In genomic region chr1:43344001-43344400, GRCm38 (mm10) we compare ENCODE assay signal across 21 mouse cellular contexts.
A peak's percentile ranks its signal among the peaks of the same experiment; 100 is the strongest.
DNase-seq lines count a peak whose midpoint lies in the region; ATAC-seq and TF ChIP-seq lines count a peak whose summit lies in the region.
"Had no signal": no experiment of that assay in that cellular context is flagged by ENCODE, and none has a peak within 500 bp of the region (broad histone marks: within the 10 kb centered on the region; RNA-seq: fewer than 3 reads in every experiment).

No protein-coding gene starts in this region.

- in situ Hi-C loops in CH12.LX (cut with MboI; ENCODE audit: low pct_ligation_motif_present, low pct_unique_long_range_greater_than_20kb, low sequenced_read_pairs), result no loop called here

- H3K4me2 ChIP-seq in embryonic facial prominence, embryonic 14.5 days (ENCODE audit: low read depth, low read length), result no peak overlapping the region
- no peak overlapping the region for H3K4me2 ChIP-seq in CH12.LX (ENCODE audit: insufficient read depth, low read depth, poor library complexity, severe bottlenecking)
- H3K4me2 ChIP-seq in stomach, postnatal 0 days (replicated peaks; ENCODE audit: low read depth), result no peak overlapping the region
- no peak overlapping the region for H3K4me2 ChIP-seq in hindbrain, embryonic 14.5 days (replicated peaks)
- H3K4me2 ChIP-seq: embryonic facial prominence, embryonic 12.5 days; forebrain, embryonic 13.5 days; forebrain, embryonic 15.5 days had no signal

- no peaks in the 10 kb centered on the region for H3K36me3 ChIP-seq in embryonic facial prominence, embryonic 14.5 days (ENCODE audit: control insufficient read depth, insufficient read depth, low read length)
- H3K36me3 ChIP-seq in embryonic facial prominence, embryonic 10.5 days (replicated peaks), result no peaks in the 10 kb centered on the region
- H3K36me3 ChIP-seq in CH12.LX (replicated peaks in 1 of 2; ENCODE audit: control insufficient read depth in 1 of 2, insufficient read depth in 1 of 2, low read length in 1 of 2), result no peaks in the 10 kb centered on the region
- no peaks in the 10 kb centered on the region for H3K36me3 ChIP-seq in stomach, postnatal 0 days (ENCODE audit: control insufficient read depth, insufficient read depth, low read length)
- H3K36me3 ChIP-seq in hindbrain, embryonic 14.5 days (replicated peaks; ENCODE audit: control insufficient read depth, insufficient read depth), result no peaks in the 10 kb centered on the region
- H3K36me3 ChIP-seq: embryonic facial prominence, embryonic 12.5 days; forebrain, embryonic 15.5 days had no signal

- TF ChIP-seq CTCF in CH12.LX (conservative IDR thresholded peaks at IDR 0.05 in 1 of 2, IDR thresholded peaks at IDR 0.05 in 1 of 2; ENCODE audit: low read depth in 2 of 2, low read length in 2 of 2), result no peak
- TF ChIP-seq CTCF in stomach, postnatal 0 days (IDR thresholded peaks at IDR 0.05; ENCODE audit: low read depth), result no peak

- H3K79me2 ChIP-seq in CH12.LX (replicated peaks; ENCODE audit: control insufficient read depth, extremely low read depth, insufficient read depth, poor library complexity, severe bottlenecking), result no peaks in the 10 kb centered on the region

- TF ChIP-seq RAD21 in CH12.LX (IDR thresholded peaks at IDR 0.05; ENCODE audit: low read depth, low read length), result no peak

- TF ChIP-seq EP300 in CH12.LX (IDR thresholded peaks at IDR 0.05; ENCODE audit: low read length), result no peak
- TF ChIP-seq EP300 in stomach, postnatal 0 days (optimal IDR thresholded peaks at IDR 0.05), result no peak

- no peaks in the 10 kb centered on the region for H3K27me3 ChIP-seq in embryonic facial prominence, embryonic 14.5 days (replicated peaks; ENCODE audit: control insufficient read depth, insufficient read depth, low read length)
- H3K27me3 ChIP-seq in embryonic facial prominence, embryonic 10.5 days (replicated peaks; ENCODE audit: low read depth, poor library complexity, severe bottlenecking), result no peaks in the 10 kb centered on the region
- H3K27me3 ChIP-seq in CH12.LX (replicated peaks), result no peaks in the 10 kb centered on the region
- H3K27me3 ChIP-seq in stomach, postnatal 0 days (ENCODE audit: control insufficient read depth, insufficient read depth, low read length), result no peaks in the 10 kb centered on the region
- no peaks in the 10 kb centered on the region for H3K27me3 ChIP-seq in hindbrain, embryonic 14.5 days (ENCODE audit: control insufficient read depth, insufficient read depth, low read length)
- H3K27me3 ChIP-seq: embryonic facial prominence, embryonic 12.5 days; forebrain, embryonic 13.5 days; forebrain, embryonic 15.5 days had no signal

- H3K4me3 ChIP-seq in embryonic facial prominence, embryonic 14.5 days (ENCODE audit: low read depth, low read length), result no peak overlapping the region
- no peak overlapping the region for H3K4me3 ChIP-seq in embryonic facial prominence, embryonic 10.5 days
- no peak overlapping the region for H3K4me3 ChIP-seq in CH12.LX (replicated peaks in 1 of 3; ENCODE audit: low read depth in 2 of 3, low read length in 2 of 3, poor library complexity in 1 of 3)
- no peak overlapping the region for H3K4me3 ChIP-seq in stomach, postnatal 0 days (ENCODE audit: low read depth, low read length)
- no peak overlapping the region for H3K4me3 ChIP-seq in hindbrain, embryonic 14.5 days (replicated peaks; ENCODE audit: low read length)
- H3K4me3 ChIP-seq: embryonic facial prominence, embryonic 12.5 days; forebrain, embryonic 13.5 days; forebrain, embryonic 15.5 days had no signal

- no peak overlapping the region for H3K9ac ChIP-seq in embryonic facial prominence, embryonic 14.5 days (ENCODE audit: low read depth, low read length)
- no peak overlapping the region for H3K9ac ChIP-seq in CH12.LX (ENCODE audit: insufficient read depth, low read depth)
- H3K9ac ChIP-seq in stomach, postnatal 0 days (ENCODE audit: low read length), result no peak overlapping the region
- H3K9ac ChIP-seq in hindbrain, embryonic 14.5 days, result no peak overlapping the region
- H3K9ac ChIP-seq: embryonic facial prominence, embryonic 12.5 days; forebrain, embryonic 13.5 days; forebrain, embryonic 15.5 days; forebrain, postnatal 0 days had no signal

- no peak overlapping the region for H3K27ac ChIP-seq in embryonic facial prominence, embryonic 14.5 days (replicated peaks; ENCODE audit: low read depth, low read length)
- H3K27ac ChIP-seq in embryonic facial prominence, embryonic 10.5 days (replicated peaks), result no peak overlapping the region
- H3K27ac ChIP-seq in CH12.LX (ENCODE audit: insufficient read depth, low read depth), result no peak overlapping the region
- no peak overlapping the region for H3K27ac ChIP-seq in stomach, postnatal 0 days (replicated peaks)
- H3K27ac ChIP-seq in hindbrain, embryonic 14.5 days, result no peak overlapping the region
- H3K27ac ChIP-seq: embryonic facial prominence, embryonic 12.5 days; forebrain, embryonic 13.5 days; forebrain, embryonic 15.5 days had no signal

- DNase-seq in embryonic facial prominence, embryonic 14.5 days (ENCODE audit: low spot score), result no peak
- DNase-seq in embryonic facial prominence, embryonic 10.5 days (ENCODE audit: low spot score), result no peak
- DNase-seq in CH12.LX (ENCODE audit: extremely low read depth), result peak; percentile 11
- DNase-seq in stomach, postnatal 0 days (ENCODE audit: low spot score), result no peak
- DNase-seq in hindbrain, embryonic 14.5 days (ENCODE audit: low spot score), result no peak
- DNase-seq: adrenal gland, adult 2 months; adrenal gland, postnatal 10 days; adrenal gland, postnatal 25 days; B cell, adult 2 months; cerebellum, adult 11 months; cerebellum, adult 18-20 months; cerebellum, adult 8-10 months; cerebellum, adult 9-11 months; cerebellum, postnatal 14 days; cerebellum, postnatal 36 days; embryo, embryonic 11 days; forebrain, postnatal 0 days had no signal

- 71% methylated on average over 5 of the region's 5 CpGs for WGBS in embryonic facial prominence, embryonic 14.5 days
- WGBS in embryonic facial prominence, embryonic 10.5 days, result 87% methylated on average over 5 of the region's 5 CpGs
- 77% methylated on average over 5 of the region's 5 CpGs for WGBS in stomach, postnatal 0 days
- 56% methylated on average over 5 of the region's 5 CpGs for WGBS in hindbrain, embryonic 14.5 days

- peak; percentile 76; the same call in 1 of the 2 replicates for ATAC-seq in embryonic facial prominence, embryonic 14.5 days (ENCODE audit: low read depth)
- peak; percentile 8; the same call in 1 of the 2 replicates for ATAC-seq in stomach, postnatal 0 days (ENCODE audit: low FRiP score, low TSS enrichment)
- no peak for ATAC-seq in hindbrain, embryonic 14.5 days (ENCODE audit: low FRiP score)
- ATAC-seq: CD4-positive, CD25-positive, alpha-beta regulatory T cell, adult 4 months; forebrain, embryonic 13.5 days; forebrain, embryonic 15.5 days; forebrain, postnatal 0 days had no signal

- H3K4me1 ChIP-seq in embryonic facial prominence, embryonic 14.5 days (ENCODE audit: control insufficient read depth, insufficient read depth, low read length), result no peaks in the 10 kb centered on the region
- H3K4me1 ChIP-seq in embryonic facial prominence, embryonic 10.5 days, result no peaks in the 10 kb centered on the region
- H3K4me1 ChIP-seq in CH12.LX (ENCODE audit: control insufficient read depth in 1 of 2, insufficient read depth in 2 of 2), result peaks cover 0 to 8% of the 10 kb centered on the region in 2 experiments; a peak in 2 of 4 replicates
- H3K4me1 ChIP-seq in stomach, postnatal 0 days (replicated peaks; ENCODE audit: control insufficient read depth, insufficient read depth), result no peaks in the 10 kb centered on the region
- no peaks in the 10 kb centered on the region for H3K4me1 ChIP-seq in hindbrain, embryonic 14.5 days (replicated peaks; ENCODE audit: control insufficient read depth, insufficient read depth, low read length)
- H3K4me1 ChIP-seq: embryonic facial prominence, embryonic 12.5 days; forebrain, embryonic 13.5 days; forebrain, embryonic 15.5 days had no signal

- H3K9me3 ChIP-seq in embryonic facial prominence, embryonic 14.5 days (ENCODE audit: control insufficient read depth, low read length), result no peaks in the 10 kb centered on the region
- no peaks in the 10 kb centered on the region for H3K9me3 ChIP-seq in embryonic facial prominence, embryonic 10.5 days
- no peaks in the 10 kb centered on the region for H3K9me3 ChIP-seq in CH12.LX (replicated peaks; ENCODE audit: low read length)
- H3K9me3 ChIP-seq in stomach, postnatal 0 days (ENCODE audit: control insufficient read depth, low read length), result no peaks in the 10 kb centered on the region
- H3K9me3 ChIP-seq in hindbrain, embryonic 14.5 days (ENCODE audit: control insufficient read depth, low read length), result no peaks in the 10 kb centered on the region
- H3K9me3 ChIP-seq: embryonic facial prominence, embryonic 12.5 days; forebrain, embryonic 13.5 days; forebrain, embryonic 15.5 days had no signal

- dilution Hi-C loops in CH12.LX (cut with MboI; ENCODE audit: extremely low pct_ligation_motif_present, extremely low pct_unique_long_range_greater_than_20kb, low sequenced_read_pairs), result no loop called here

- no peak for TF ChIP-seq POLR2A in CH12.LX (IDR thresholded peaks at IDR 0.05; ENCODE audit: low read depth, low read length)

TF ChIP-seq in CH12.LX, 34 proteins besides CTCF, POLR2A, EP300 and RAD21:
- no peak for TF ChIP-seq RCOR1 (conservative IDR thresholded peaks at IDR 0.05; ENCODE audit: low read depth, low read length)
- TF ChIP-seq ZC3H11A (IDR thresholded peaks at IDR 0.05; ENCODE audit: low read depth, low read length), result no peak
- no peak for TF ChIP-seq IRF4 (IDR thresholded peaks at IDR 0.05; ENCODE audit: low read depth, low read length)
